Comparison of ENCODE assay signal across 8 mouse cellular contexts in the genomic region with DNA sequence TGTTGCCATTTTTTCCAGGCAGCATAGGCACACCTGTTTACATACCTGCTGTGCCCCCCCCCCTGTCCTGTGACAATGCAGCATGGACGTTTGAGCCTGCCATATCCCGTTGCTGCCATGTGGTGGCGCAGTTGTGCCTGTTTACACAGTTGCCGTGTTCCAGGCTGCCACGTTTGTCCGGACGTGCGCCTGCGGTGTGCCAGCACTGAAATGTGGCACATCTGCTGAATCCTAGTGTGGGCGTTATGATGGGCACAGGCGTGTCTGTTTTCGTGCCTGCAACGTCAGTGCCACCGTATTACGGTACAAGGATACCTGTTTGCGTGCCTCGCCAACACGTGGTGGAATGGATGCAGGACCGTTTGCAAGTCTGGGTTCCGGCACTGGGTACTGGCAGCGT. TPM values are rescaled to one million over a fixed set of nuclear protein-coding genes. Genes with fewer than 3 reads are reported as not detected.
DNase-seq lines count a peak whose midpoint lies in the region; ATAC-seq and TF ChIP-seq lines count a peak whose summit lies in the region.

No protein-coding gene starts in this region.

- no peak for ATAC-seq in embryonic facial prominence, embryonic 14.5 days (ENCODE audit: low read depth)
- no peak for ATAC-seq in hindbrain, embryonic 11.5 days (ENCODE audit: low FRiP score)
- ATAC-seq in lung, embryonic 14.5 days (ENCODE audit: insufficient read depth): no peak
- ATAC-seq in monocyte, adult 5-6 weeks (replicated peaks; ENCODE audit: insufficient number of reproducible peaks, low FRiP score, low TSS enrichment, poor library complexity, severe bottlenecking): no peak

- TF ChIP-seq RAD21 in CH12.LX (IDR thresholded peaks at IDR 0.05; ENCODE audit: low read depth, low read length): peak; percentile 39

- H3K4me3 ChIP-seq in CH12.LX (replicated peaks in 1 of 3; ENCODE audit: low read depth in 2 of 3, low read length in 2 of 3, poor library complexity in 1 of 3): no peak overlapping the region
- no peak overlapping the region; the same call in 1 of the 2 replicates for H3K4me3 ChIP-seq in embryonic facial prominence, embryonic 14.5 days (ENCODE audit: low read depth, low read length)
- H3K4me3 ChIP-seq in hindbrain, embryonic 11.5 days (ENCODE audit: low read depth, low read length): no peak overlapping the region
- no peak overlapping the region for H3K4me3 ChIP-seq in lung, embryonic 14.5 days (ENCODE audit: low read depth, low read length)
- H3K4me3 ChIP-seq in olfactory bulb, adult 2 months (ENCODE audit: insufficient read depth, low read depth, low read length): peak overlapping the region; percentile 33

- H3K27me3 ChIP-seq in CH12.LX (replicated peaks): peaks cover 2% of the 10 kb centered on the region
- no peaks in the 10 kb centered on the region for H3K27me3 ChIP-seq in embryonic facial prominence, embryonic 14.5 days (replicated peaks; ENCODE audit: control insufficient read depth, insufficient read depth, low read length)
- H3K27me3 ChIP-seq in hindbrain, embryonic 11.5 days (ENCODE audit: control insufficient read depth, insufficient read depth, low read length): no peaks in the 10 kb centered on the region
- H3K27me3 ChIP-seq in lung, embryonic 14.5 days (ENCODE audit: insufficient read depth, low read length): no peaks in the 10 kb centered on the region

- 12% methylated on average over 21 of the region's 21 CpGs for WGBS in embryonic facial prominence, embryonic 14.5 days
- 18% methylated on average over 21 of the region's 21 CpGs for WGBS in hindbrain, embryonic 11.5 days
- 14% methylated on average over 21 of the region's 21 CpGs for WGBS in lung, embryonic 14.5 days
- WGBS in olfactory bulb, adult 2 months: 8% methylated on average over 21 of the region's 21 CpGs

- H3K9me3 ChIP-seq in CH12.LX (replicated peaks; ENCODE audit: low read length): peaks cover 5% of the 10 kb centered on the region
- no peaks in the 10 kb centered on the region for H3K9me3 ChIP-seq in embryonic facial prominence, embryonic 14.5 days (ENCODE audit: control insufficient read depth, low read length)
- no peaks in the 10 kb centered on the region for H3K9me3 ChIP-seq in hindbrain, embryonic 11.5 days (ENCODE audit: control insufficient read depth, low read length)
- no peaks in the 10 kb centered on the region for H3K9me3 ChIP-seq in lung, embryonic 14.5 days (ENCODE audit: low read depth, low read length)

- H3K4me2 ChIP-seq in CH12.LX (ENCODE audit: insufficient read depth, low read depth, poor library complexity, severe bottlenecking): no peak overlapping the region
- H3K4me2 ChIP-seq in embryonic facial prominence, embryonic 14.5 days (ENCODE audit: low read depth, low read length): peak overlapping the region; percentile 44
- peak overlapping the region; percentile 33; the same call in 1 of the 2 replicates for H3K4me2 ChIP-seq in hindbrain, embryonic 11.5 days (replicated peaks; ENCODE audit: low read depth, low read length)
- peak overlapping the region; percentile 35; the same call in 1 of the 2 replicates for H3K4me2 ChIP-seq in lung, embryonic 14.5 days

- no peak overlapping the region for H3K9ac ChIP-seq in CH12.LX (ENCODE audit: insufficient read depth, low read depth)
- H3K9ac ChIP-seq in embryonic facial prominence, embryonic 14.5 days (ENCODE audit: low read depth, low read length): 0 out of 2 replicates have a peak overlapping the region, but pooled peaks have one; percentile 25
- no peak overlapping the region for H3K9ac ChIP-seq in hindbrain, embryonic 11.5 days (ENCODE audit: low read depth, low read length)
- H3K9ac ChIP-seq in lung, embryonic 14.5 days: no peak overlapping the region

- peak in 1 of 2 experiments; percentile 62; a peak in 2 of 4 replicates for TF ChIP-seq CTCF in CH12.LX (conservative IDR thresholded peaks at IDR 0.05 in 1 of 2, IDR thresholded peaks at IDR 0.05 in 1 of 2; ENCODE audit: low read depth in 2 of 2, low read length in 2 of 2)
- peak; percentile 72 for TF ChIP-seq CTCF in lung, embryonic 14.5 days (IDR thresholded peaks at IDR 0.05; ENCODE audit: low read depth)
- peak; percentile 64 for TF ChIP-seq CTCF in olfactory bulb, adult 2 months (IDR thresholded peaks at IDR 0.05; ENCODE audit: insufficient read depth, low read depth, low read length)

- in situ Hi-C loops in CH12.LX (cut with MboI; ENCODE audit: low pct_ligation_motif_present, low pct_unique_long_range_greater_than_20kb, low sequenced_read_pairs): no loop called here

- dilution Hi-C loops in CH12.LX (cut with MboI; ENCODE audit: extremely low pct_ligation_motif_present, extremely low pct_unique_long_range_greater_than_20kb, low sequenced_read_pairs): no loop called here

- peaks cover 23 to 42% of the 10 kb centered on the region in 2 experiments for H3K4me1 ChIP-seq in CH12.LX (ENCODE audit: control insufficient read depth in 1 of 2, insufficient read depth in 2 of 2)
- no peaks in the 10 kb centered on the region for H3K4me1 ChIP-seq in embryonic facial prominence, embryonic 14.5 days (ENCODE audit: control insufficient read depth, insufficient read depth, low read length)
- no peaks in the 10 kb centered on the region for H3K4me1 ChIP-seq in hindbrain, embryonic 11.5 days (replicated peaks; ENCODE audit: control insufficient read depth, insufficient read depth, low read length)
- no peaks in the 10 kb centered on the region for H3K4me1 ChIP-seq in lung, embryonic 14.5 days (ENCODE audit: insufficient read depth)
- peaks cover 12% of the 10 kb centered on the region for H3K4me1 ChIP-seq in olfactory bulb, adult 2 months (ENCODE audit: control insufficient read depth, insufficient read depth, low read length)

- TF ChIP-seq POLR2A in CH12.LX (IDR thresholded peaks at IDR 0.05; ENCODE audit: low read depth, low read length): no peak
- no peak for TF ChIP-seq POLR2A in olfactory bulb, adult 2 months (IDR thresholded peaks at IDR 0.05; ENCODE audit: insufficient read depth, low read depth, low read length)

- no peak for TF ChIP-seq EP300 in CH12.LX (IDR thresholded peaks at IDR 0.05; ENCODE audit: low read length)

- H3K27ac ChIP-seq in CH12.LX (ENCODE audit: insufficient read depth, low read depth): no peak overlapping the region
- no peak overlapping the region for H3K27ac ChIP-seq in embryonic facial prominence, embryonic 14.5 days (replicated peaks; ENCODE audit: low read depth, low read length)
- H3K27ac ChIP-seq in hindbrain, embryonic 11.5 days (ENCODE audit: low read depth, low read length): no peak overlapping the region
- no peak overlapping the region for H3K27ac ChIP-seq in lung, embryonic 14.5 days (ENCODE audit: low read depth)
- no peak overlapping the region for H3K27ac ChIP-seq in olfactory bulb, adult 2 months (ENCODE audit: insufficient read depth, low read depth, low read length)

- H3K36me3 ChIP-seq in CH12.LX (replicated peaks in 1 of 2; ENCODE audit: control insufficient read depth in 1 of 2, insufficient read depth in 1 of 2, low read length in 1 of 2): no peaks in the 10 kb centered on the region
- H3K36me3 ChIP-seq in embryonic facial prominence, embryonic 14.5 days (ENCODE audit: control insufficient read depth, insufficient read depth, low read length): no peaks in the 10 kb centered on the region
- no peaks in the 10 kb centered on the region for H3K36me3 ChIP-seq in hindbrain, embryonic 11.5 days (ENCODE audit: control insufficient read depth, insufficient read depth, low read length)
- H3K36me3 ChIP-seq in lung, embryonic 14.5 days (ENCODE audit: insufficient read depth): no peaks in the 10 kb centered on the region

- H3K79me2 ChIP-seq in CH12.LX (replicated peaks; ENCODE audit: control insufficient read depth, extremely low read depth, insufficient read depth, poor library complexity, severe bottlenecking): no peaks in the 10 kb centered on the region

- no peak for DNase-seq in CH12.LX (ENCODE audit: extremely low read depth)
- DNase-seq in adrenal gland, postnatal 14 days: peak; percentile 78
- peak; percentile 49 for DNase-seq in embryonic facial prominence, embryonic 14.5 days (ENCODE audit: low spot score)
- peak; percentile 68 for DNase-seq in hindbrain, embryonic 11.5 days (ENCODE audit: low spot score)
- DNase-seq in layer of hippocampus, postnatal 10 days (ENCODE audit: low spot score in 2 of 2): peak; percentile 76 to 77
- peak; percentile 63 for DNase-seq in lung, embryonic 14.5 days

TF ChIP-seq in CH12.LX, 34 proteins besides CTCF, POLR2A, EP300 and RAD21:
- peak; percentile 37 for TF ChIP-seq SMC3 (IDR thresholded peaks at IDR 0.05; ENCODE audit: low read depth, low read length)
- TF ChIP-seq ZMIZ1 (IDR thresholded peaks at IDR 0.05; ENCODE audit: low read depth, low read length): no peak

RNA-seq across cellular contexts. Expression of gene Gnaz, which starts 41.7 kb away (rescaled TPM):
- total RNA-seq in CH12.LX (2012; rRNA removed) (36.9 and 49.9 TPM in 2 replicates), CH12.LX (2014; rRNA removed) (4.3 and 5.5 TPM in 2 replicates)
- 2.7 TPM in 2 replicates for polyA plus RNA-seq in CH12.LX (2012; ENCODE audit: insufficient read length, low read depth)
- total RNA-seq in adrenal gland, postnatal 14 days (2021): 2.5 and 3.2 TPM in 2 replicates
- polyA plus RNA-seq in embryonic facial prominence, embryonic 14.5 days (2014; fragmentation: Nextera tagmentation; extraction: Ambion mirVana): 3.8 and 4.2 TPM in 2 replicates
- 14.0 and 14.7 TPM in 2 replicates for polyA plus RNA-seq in hindbrain, embryonic 11.5 days (2014; fragmentation: Nextera tagmentation; extraction: Ambion mirVana)
- total RNA-seq in layer of hippocampus, postnatal 10 days (2021): 100 to 1,000 TPM; 137 to 144 TPM
- 2.9 and 3.2 TPM in 2 replicates for polyA plus RNA-seq in lung, embryonic 14.5 days (2014; fragmentation: Nextera tagmentation; extraction: Ambion mirVana)
- not detected in 2 replicates for polyA plus RNA-seq in olfactory bulb, adult 2 months (2012; ENCODE audit: insufficient read depth, insufficient read length, low replicate concordance, missing spikeins)
- total RNA-seq in monocyte, adult 5-6 weeks (2017): 0.19 to 4.5 TPM in 2 of 3 replicates, not detected in the other
